Mouse (Mus musculus): ENCODE measurements at regions not wholly inside any gene's neighbourhood (a gene's known extent, or its start where the extent isn't known, plus 50 kb on each side); places are given as distances from the start of the nearest gene placed in this dataset.
"Not testable (repeated sequence)": the region's sequence is repeated elsewhere in the genome, so short reads cannot be mapped to it uniquely, and the experiment has no call there.

DNA sequence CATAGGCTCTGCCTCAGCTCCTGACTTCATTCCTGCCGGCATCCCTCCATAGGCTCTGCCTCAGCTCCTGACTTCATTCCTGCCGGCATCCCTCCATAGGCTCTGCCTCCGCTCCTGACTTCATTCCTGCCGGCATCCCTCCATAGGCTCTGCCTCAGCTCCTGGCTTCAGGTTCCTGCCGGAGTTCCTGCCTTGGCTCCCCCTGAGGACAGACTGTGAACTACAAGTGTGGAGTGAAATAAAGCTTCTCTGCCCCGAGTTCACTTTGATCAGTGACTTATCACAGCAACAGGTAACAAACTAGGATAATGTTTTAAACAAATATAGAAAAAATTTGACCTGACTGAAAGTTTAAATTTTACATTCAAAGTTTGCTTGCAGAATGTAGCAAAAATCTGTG, 348.5 kb downstream of the Abcc12 start:
- not testable (repeated sequence) for H3K9ac ChIP-seq (ENCODE audit: low read length); H3K4me2 ChIP-seq (ENCODE audit: low read depth); H3K27me3 ChIP-seq (ENCODE audit: control insufficient read depth, insufficient read depth, low read length); H3K4me1 ChIP-seq (ENCODE audit: control insufficient read depth, insufficient read depth, low read length); DNase-seq (ENCODE audit: low spot score); ATAC-seq (ENCODE audit: insufficient read depth, low FRiP score, low TSS enrichment); H3K4me3 ChIP-seq (ENCODE audit: low read depth, low read length); H3K27ac ChIP-seq (ENCODE audit: low read depth, low read length); H3K9me3 ChIP-seq (ENCODE audit: control insufficient read depth, low read length); H3K36me3 ChIP-seq (ENCODE audit: control insufficient read depth, insufficient read depth, low read length)
- WGBS, result 78% methylated on average over 5 of the region's 6 CpGs

DNA sequence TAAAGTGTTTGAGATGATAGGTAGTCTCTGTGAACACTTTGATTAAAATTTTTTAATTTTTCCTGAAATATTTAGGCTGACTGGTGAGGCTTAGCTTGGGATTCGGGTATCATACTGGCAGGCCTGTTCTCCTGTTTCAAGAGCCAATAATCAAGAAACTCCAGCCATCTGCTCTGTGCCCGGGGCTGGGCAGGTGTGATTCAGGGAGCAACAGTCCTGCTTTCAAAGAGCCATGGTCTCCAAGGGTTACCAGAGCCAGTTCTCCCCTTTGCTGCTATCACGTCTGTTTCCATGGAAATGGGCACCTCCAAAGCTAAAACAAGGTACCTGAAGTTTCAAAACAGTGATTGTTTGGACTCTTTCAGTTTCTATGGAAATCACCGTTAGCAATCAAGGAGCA, 355.6 kb downstream of the Abcc12 start:
- DNase-seq (ENCODE audit: low spot score) (no peak), ATAC-seq (ENCODE audit: insufficient read depth, low FRiP score, low TSS enrichment) (no peak)
- Histone ChIP-seq H3K27ac (ENCODE audit: low read depth, low read length) (no peak overlapping the region), H3K9me3 (ENCODE audit: control insufficient read depth, low read length) (no peaks in the 10 kb centered on the region), H3K4me1 (ENCODE audit: control insufficient read depth, insufficient read depth, low read length) (no peaks in the 10 kb centered on the region), H3K36me3 (ENCODE audit: control insufficient read depth, insufficient read depth, low read length) (no peaks in the 10 kb centered on the region), H3K9ac (ENCODE audit: low read length) (no peak overlapping the region), H3K4me2 (ENCODE audit: low read depth) (no peak overlapping the region), H3K4me3 (ENCODE audit: low read depth, low read length) (no peak overlapping the region), H3K27me3 (ENCODE audit: control insufficient read depth, insufficient read depth, low read length) (no peaks in the 10 kb centered on the region)
- WGBS, result 71% methylated on average over 4 of the region's 4 CpGs

DNA sequence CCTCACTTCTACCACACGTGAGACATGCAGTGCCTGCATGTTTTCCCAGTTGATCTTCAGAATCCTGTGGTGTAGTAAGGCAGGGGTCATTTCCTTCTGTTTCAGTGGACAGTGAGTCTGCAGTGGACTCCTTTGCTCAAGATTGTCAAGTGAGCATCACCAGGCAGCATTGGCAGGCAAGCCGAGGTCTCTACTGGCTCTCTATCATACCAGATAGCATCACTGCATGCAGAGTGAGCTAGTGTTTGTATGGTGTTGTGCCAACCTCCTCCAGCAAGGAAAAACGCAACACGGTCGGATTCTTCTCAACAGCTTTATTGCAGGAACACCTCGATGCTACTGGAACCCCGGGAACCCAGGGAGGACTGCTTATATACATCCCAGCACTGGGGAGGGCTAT, 357.8 kb downstream of the Abcc12 start:
- Histone ChIP-seq H3K4me3 (ENCODE audit: low read depth, low read length) (no peak overlapping the region), H3K36me3 (ENCODE audit: control insufficient read depth, insufficient read depth, low read length) (no peaks in the 10 kb centered on the region), H3K9me3 (ENCODE audit: control insufficient read depth, low read length) (no peaks in the 10 kb centered on the region), H3K27ac (ENCODE audit: low read depth, low read length) (no peak overlapping the region), H3K4me1 (ENCODE audit: control insufficient read depth, insufficient read depth, low read length) (no peaks in the 10 kb centered on the region), H3K4me2 (ENCODE audit: low read depth) (no peak overlapping the region), H3K9ac (ENCODE audit: low read length) (no peak overlapping the region), H3K27me3 (ENCODE audit: control insufficient read depth, insufficient read depth, low read length) (no peaks in the 10 kb centered on the region)
- DNase-seq (ENCODE audit: low spot score) (no peak), ATAC-seq (ENCODE audit: insufficient read depth, low FRiP score, low TSS enrichment) (no peak)
- 86% methylated on average over 7 of the region's 7 CpGs for WGBS

DNA sequence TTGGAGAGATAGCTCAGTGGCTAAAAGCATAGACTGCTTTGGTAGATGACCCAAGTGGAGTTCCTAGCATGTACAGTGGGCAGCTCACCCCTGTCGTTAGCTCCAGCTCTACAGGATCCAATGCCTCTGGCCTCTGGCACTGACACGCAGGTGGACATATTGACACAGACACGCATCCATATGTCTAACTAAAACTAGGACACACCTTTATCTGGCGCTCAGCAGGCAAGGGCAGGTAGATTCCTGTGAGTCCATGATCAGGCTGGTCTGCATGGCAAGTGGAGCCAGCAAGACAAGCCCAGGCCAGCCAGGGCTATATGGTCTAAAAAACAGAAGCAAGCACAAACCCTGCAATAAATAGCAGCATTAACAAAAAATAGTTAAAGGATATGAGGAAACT, 358.3 kb downstream of the Abcc12 start:
- no peak for ATAC-seq (ENCODE audit: insufficient read depth, low FRiP score, low TSS enrichment)
- H3K9me3 ChIP-seq (ENCODE audit: control insufficient read depth, low read length), result no peaks in the 10 kb centered on the region
- H3K27me3 ChIP-seq (ENCODE audit: control insufficient read depth, insufficient read depth, low read length), result no peaks in the 10 kb centered on the region
- no peak for DNase-seq (ENCODE audit: low spot score)
- no peak overlapping the region for H3K9ac ChIP-seq (ENCODE audit: low read length)
- H3K27ac ChIP-seq (ENCODE audit: low read depth, low read length), result no peak overlapping the region
- H3K4me2 ChIP-seq (ENCODE audit: low read depth), result no peak overlapping the region
- no peaks in the 10 kb centered on the region for H3K4me1 ChIP-seq (ENCODE audit: control insufficient read depth, insufficient read depth, low read length)
- no peak overlapping the region for H3K4me3 ChIP-seq (ENCODE audit: low read depth, low read length)
- H3K36me3 ChIP-seq (ENCODE audit: control insufficient read depth, insufficient read depth, low read length), result no peaks in the 10 kb centered on the region
- WGBS, result 96% methylated on average over 4 of the region's 4 CpGs

DNA sequence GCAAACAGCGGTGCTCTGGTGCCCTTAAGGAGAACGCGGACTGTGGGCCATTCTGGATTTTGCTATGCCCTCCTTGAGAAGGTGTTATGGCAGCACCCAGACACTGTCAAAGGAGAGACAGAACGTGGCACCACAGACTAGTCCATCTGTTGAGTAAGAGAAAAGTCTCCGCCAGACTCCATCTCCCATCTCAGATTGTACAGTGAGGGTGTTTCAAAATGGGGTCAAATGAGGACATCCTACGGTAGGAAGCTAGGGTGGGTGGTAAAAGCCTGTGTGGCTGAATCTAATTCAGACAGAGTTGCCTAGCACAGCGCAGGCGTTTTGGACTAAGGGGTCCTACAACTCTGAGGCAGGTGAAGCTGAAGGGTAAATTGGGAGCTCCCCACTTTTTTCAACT, 366.1 kb downstream of the Abcc12 start:
- no peak overlapping the region for H3K27ac ChIP-seq (ENCODE audit: low read depth, low read length)
- H3K27me3 ChIP-seq (ENCODE audit: control insufficient read depth, insufficient read depth, low read length), result no peaks in the 10 kb centered on the region
- ATAC-seq (ENCODE audit: insufficient read depth, low FRiP score, low TSS enrichment) (no peak), DNase-seq (ENCODE audit: low spot score) (no peak)
- H3K9me3 ChIP-seq (ENCODE audit: control insufficient read depth, low read length), result no peaks in the 10 kb centered on the region
- H3K4me3 ChIP-seq (ENCODE audit: low read depth, low read length), result no peak overlapping the region
- no peak overlapping the region for H3K9ac ChIP-seq (ENCODE audit: low read length)
- no peak overlapping the region for H3K4me2 ChIP-seq (ENCODE audit: low read depth)
- no peaks in the 10 kb centered on the region for H3K36me3 ChIP-seq (ENCODE audit: control insufficient read depth, insufficient read depth, low read length)
- H3K4me1 ChIP-seq (ENCODE audit: control insufficient read depth, insufficient read depth, low read length), result no peaks in the 10 kb centered on the region
- 95% methylated on average over 8 of the region's 8 CpGs for WGBS

DNA sequence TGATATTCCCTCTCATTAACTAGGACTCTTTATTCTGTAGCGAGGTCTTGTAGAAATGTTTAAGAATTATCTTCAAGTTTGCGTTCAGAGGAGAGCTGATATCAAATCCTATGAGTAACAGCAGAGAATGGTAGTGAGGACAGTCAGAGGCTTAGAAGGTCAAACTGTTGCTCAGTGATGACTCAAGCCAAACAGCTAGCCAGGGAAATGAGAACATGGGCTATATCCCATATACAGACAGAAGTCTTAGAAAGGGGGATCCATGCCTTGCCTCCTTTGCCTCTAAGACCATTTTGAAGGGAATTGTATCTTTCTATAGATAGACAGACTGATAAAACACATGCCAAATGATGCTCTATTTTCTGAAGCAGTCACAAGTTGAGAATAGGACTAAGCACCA, 368.0 kb downstream of the Abcc12 start:
- no peak overlapping the region for H3K4me2 ChIP-seq (ENCODE audit: low read depth)
- no peaks in the 10 kb centered on the region for H3K9me3 ChIP-seq (ENCODE audit: control insufficient read depth, low read length)
- ATAC-seq (ENCODE audit: insufficient read depth, low FRiP score, low TSS enrichment) (no peak), DNase-seq (ENCODE audit: low spot score) (no peak)
- H3K27ac ChIP-seq (ENCODE audit: low read depth, low read length), result no peak overlapping the region
- no peak overlapping the region for H3K9ac ChIP-seq (ENCODE audit: low read length)
- H3K36me3 ChIP-seq (ENCODE audit: control insufficient read depth, insufficient read depth, low read length), result no peaks in the 10 kb centered on the region
- H3K27me3 ChIP-seq (ENCODE audit: control insufficient read depth, insufficient read depth, low read length), result no peaks in the 10 kb centered on the region
- H3K4me1 ChIP-seq (ENCODE audit: control insufficient read depth, insufficient read depth, low read length), result no peaks in the 10 kb centered on the region
- H3K4me3 ChIP-seq (ENCODE audit: low read depth, low read length), result no peak overlapping the region
- 93% methylated on average over 2 of the region's 2 CpGs for WGBS

DNA sequence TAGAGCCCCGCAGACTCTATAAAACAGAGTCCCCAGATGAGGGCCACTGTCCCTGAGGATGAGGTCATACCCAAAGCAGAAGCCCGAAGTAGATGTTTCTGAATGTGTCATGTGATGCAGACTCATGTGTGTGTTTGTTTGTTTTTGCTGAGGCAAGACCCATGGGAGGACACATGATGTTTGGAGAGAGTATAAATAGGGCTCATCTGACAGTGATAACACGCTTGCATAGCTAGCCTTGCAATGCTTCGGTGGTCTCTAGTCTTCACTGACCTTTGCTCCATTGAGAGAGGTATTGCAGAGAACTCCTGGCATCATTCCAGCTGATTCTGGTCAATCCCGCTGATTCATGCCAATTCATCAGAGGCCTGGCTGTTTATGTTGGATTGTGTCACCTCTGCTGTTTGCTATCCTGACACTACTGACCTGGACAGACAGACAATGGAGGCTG, 368.1 kb downstream of the Phkb start:
- DNase-seq (ENCODE audit: low spot score) (no peak), ATAC-seq (ENCODE audit: insufficient read depth, low FRiP score, low TSS enrichment) (no peak)
- Histone ChIP-seq H3K27ac (ENCODE audit: low read depth, low read length) (no peak overlapping the region), H3K4me2 (ENCODE audit: low read depth) (no peak overlapping the region), H3K27me3 (ENCODE audit: control insufficient read depth, insufficient read depth, low read length) (no peaks in the 10 kb centered on the region), H3K4me1 (ENCODE audit: control insufficient read depth, insufficient read depth, low read length) (peaks cover 5% of the 10 kb centered on the region; the same call in 1 of the 2 replicates), H3K9ac (ENCODE audit: low read length) (no peak overlapping the region), H3K36me3 (ENCODE audit: control insufficient read depth, insufficient read depth, low read length) (no peaks in the 10 kb centered on the region), H3K4me3 (ENCODE audit: low read depth, low read length) (no peak overlapping the region), H3K9me3 (ENCODE audit: control insufficient read depth, low read length) (no peaks in the 10 kb centered on the region)
- 75% methylated on average over 5 of the region's 5 CpGs for WGBS

DNA sequence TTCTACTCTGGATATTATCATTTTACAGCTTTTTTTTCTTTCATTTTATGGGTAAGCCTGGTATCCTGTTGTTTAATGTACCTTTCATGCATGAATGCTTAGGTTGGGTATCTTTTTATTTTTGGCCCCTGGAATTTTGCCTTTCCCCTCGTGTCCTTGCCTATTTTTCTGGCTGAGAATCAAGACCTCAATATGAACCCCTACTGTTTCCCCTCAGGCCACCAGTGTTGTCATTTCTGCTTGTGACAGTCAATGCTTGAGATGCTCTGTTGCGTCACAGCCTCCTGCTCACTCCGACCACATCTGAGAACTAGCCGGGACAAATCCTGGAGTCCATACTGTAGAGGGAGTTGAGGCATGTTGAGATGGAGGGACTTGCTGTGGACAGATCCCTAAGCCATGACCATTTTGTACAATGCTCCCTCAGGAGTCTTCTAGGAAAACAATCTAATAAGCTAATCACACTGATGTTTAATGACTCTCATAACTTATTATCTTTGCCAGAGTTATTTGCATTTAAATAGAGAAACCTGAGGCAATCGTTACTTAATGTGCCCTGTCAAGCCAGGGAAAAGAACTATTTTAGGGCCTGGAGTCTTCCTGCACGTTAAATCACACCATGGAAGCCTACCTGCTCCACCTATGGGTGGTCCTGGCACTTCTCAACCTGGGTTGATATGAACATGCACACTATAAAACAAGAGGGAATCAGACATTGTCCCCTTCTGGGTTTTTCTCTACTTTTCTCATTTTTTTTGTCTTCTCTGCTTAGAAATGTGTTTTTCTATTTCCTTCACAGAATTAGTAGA, 363.9 kb downstream of the Phkb start:
- H3K27me3 ChIP-seq (ENCODE audit: control insufficient read depth, insufficient read depth, low read length), result no peaks in the 10 kb centered on the region
- H3K4me2 ChIP-seq (ENCODE audit: low read depth), result no peak overlapping the region
- no peak overlapping the region for H3K4me3 ChIP-seq (ENCODE audit: low read depth, low read length)
- H3K4me1 ChIP-seq (ENCODE audit: control insufficient read depth, insufficient read depth, low read length), result peaks cover 8% of the 10 kb centered on the region
- WGBS, result 37% methylated on average over 6 of the region's 6 CpGs
- H3K27ac ChIP-seq (ENCODE audit: low read depth, low read length), result no peak overlapping the region
- ATAC-seq (ENCODE audit: insufficient read depth, low FRiP score, low TSS enrichment) (peak; percentile 74; the same call in 1 of the 2 replicates), DNase-seq (ENCODE audit: low spot score) (no peak)
- H3K36me3 ChIP-seq (ENCODE audit: control insufficient read depth, insufficient read depth, low read length), result no peaks in the 10 kb centered on the region
- no peak overlapping the region for H3K9ac ChIP-seq (ENCODE audit: low read length)
- no peaks in the 10 kb centered on the region for H3K9me3 ChIP-seq (ENCODE audit: control insufficient read depth, low read length)

DNA sequence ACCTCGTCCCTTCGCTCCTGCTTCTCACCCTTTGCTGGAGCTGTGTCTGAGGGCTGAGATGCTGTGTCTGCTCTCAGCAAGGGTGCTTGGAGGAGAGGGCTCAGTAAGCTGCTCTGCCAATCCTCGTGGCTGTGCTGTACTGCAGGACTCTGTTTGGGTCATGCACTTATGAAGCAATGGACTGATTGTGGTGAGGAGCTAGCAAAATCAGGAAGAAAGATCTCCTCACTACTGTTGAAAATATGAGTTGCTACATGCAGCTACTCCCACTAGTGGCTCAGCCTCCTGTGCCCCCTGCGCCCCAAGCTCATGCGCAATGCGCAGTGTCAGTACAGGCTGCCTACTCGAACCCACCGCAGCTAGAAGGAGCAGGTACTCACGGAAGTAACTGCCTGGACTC, 362.3 kb downstream of the Phkb start:
- Histone ChIP-seq H3K27me3 (ENCODE audit: control insufficient read depth, insufficient read depth, low read length) (no peaks in the 10 kb centered on the region), H3K4me1 (ENCODE audit: control insufficient read depth, insufficient read depth, low read length) (peaks cover 8% of the 10 kb centered on the region), H3K36me3 (ENCODE audit: control insufficient read depth, insufficient read depth, low read length) (no peaks in the 10 kb centered on the region), H3K4me2 (ENCODE audit: low read depth) (0 out of 2 replicates have a peak overlapping the region, but pooled peaks have one; percentile 8), H3K9me3 (ENCODE audit: control insufficient read depth, low read length) (no peaks in the 10 kb centered on the region), H3K4me3 (ENCODE audit: low read depth, low read length) (no peak overlapping the region), H3K9ac (ENCODE audit: low read length) (no peak overlapping the region), H3K27ac (ENCODE audit: low read depth, low read length) (no peak overlapping the region)
- DNase-seq (ENCODE audit: low spot score), result peak; percentile 23
- no peak for ATAC-seq (ENCODE audit: insufficient read depth, low FRiP score, low TSS enrichment)
- WGBS, result 40% methylated on average over 9 of the region's 9 CpGs

All from neural tube, embryonic 11.5 days (tissue).